Mouse (Mus musculus): ENCODE data around the gene Caskin2.

Gene Caskin2

GRCm38 (mm10) chr11:115808696-115809310 is 4.6 kb downstream of the Caskin2 start:
- ATAC-seq (ENCODE audit: insufficient number of reproducible peaks, low FRiP score, low TSS enrichment): no peak

- ATAC-seq (ENCODE audit: insufficient number of reproducible peaks, low FRiP score, low TSS enrichment): no peak
These were observed 5.5 kb downstream of the Caskin2 start for GRCm38 (mm10) chr11:115807971-115808370.

GRCm38 (mm10) chr11:115807306-115807705 is 6.1 kb downstream of the Caskin2 start:
- ATAC-seq (ENCODE audit: insufficient number of reproducible peaks, low FRiP score, low TSS enrichment): no peak

GRCm38 (mm10) chr11:115806154-115806553 is 7.3 kb downstream of the Caskin2 start:
- ATAC-seq (ENCODE audit: insufficient number of reproducible peaks, low FRiP score, low TSS enrichment): no peak

GRCm38 (mm10) chr11:115805005-115805404 is 8.4 kb downstream of the Caskin2 start:
- no peak for ATAC-seq (ENCODE audit: insufficient number of reproducible peaks, low FRiP score, low TSS enrichment)

- no peak for ATAC-seq (ENCODE audit: insufficient number of reproducible peaks, low FRiP score, low TSS enrichment)
These were observed 10.2 kb downstream of the Caskin2 start for GRCm38 (mm10) chr11:115803072-115803709.

GRCm38 (mm10) chr11:115800981-115801380 is 12.5 kb downstream of the Caskin2 start:
- ATAC-seq (ENCODE audit: insufficient number of reproducible peaks, low FRiP score, low TSS enrichment): no peak

- ATAC-seq (ENCODE audit: insufficient number of reproducible peaks, low FRiP score, low TSS enrichment): no peak
These were observed 15.8 kb downstream of the Caskin2 start for GRCm38 (mm10) chr11:115797665-115798064.

GRCm38 (mm10) chr11:115796898-115797297 is 16.5 kb downstream of the Caskin2 start:
- ATAC-seq (ENCODE audit: insufficient number of reproducible peaks, low FRiP score, low TSS enrichment): no peak

GRCm38 (mm10) chr11:115792353-115792752 is 21.1 kb downstream of the Caskin2 start:
- ATAC-seq (ENCODE audit: insufficient number of reproducible peaks, low FRiP score, low TSS enrichment): 0 out of 2 replicates have a peak, but pooled peaks have one; percentile 38

GRCm38 (mm10) chr11:115791919-115792318 is 21.5 kb downstream of the Caskin2 start:
- peak; percentile 49; the same call in 1 of the 2 replicates for ATAC-seq (ENCODE audit: insufficient number of reproducible peaks, low FRiP score, low TSS enrichment)

GRCm38 (mm10) chr11:115789787-115790186 is 23.7 kb downstream of the Caskin2 start:
- ATAC-seq (ENCODE audit: insufficient number of reproducible peaks, low FRiP score, low TSS enrichment): no peak

- ATAC-seq (ENCODE audit: insufficient number of reproducible peaks, low FRiP score, low TSS enrichment): no peak
These were observed 27.0 kb downstream of the Caskin2 start for GRCm38 (mm10) chr11:115786473-115786872.

GRCm38 (mm10) chr11:115780141-115781070 is 33.0 kb downstream of the Caskin2 start:
- no peak for ATAC-seq (ENCODE audit: insufficient number of reproducible peaks, low FRiP score, low TSS enrichment)

GRCm38 (mm10) chr11:115779038-115779571 is 34.3 kb downstream of the Caskin2 start:
- no peak for ATAC-seq (ENCODE audit: insufficient number of reproducible peaks, low FRiP score, low TSS enrichment)

GRCm38 (mm10) chr11:115777487-115778335 is 35.7 kb downstream of the Caskin2 start:
- ATAC-seq (ENCODE audit: insufficient number of reproducible peaks, low FRiP score, low TSS enrichment): no peak

- ATAC-seq (ENCODE audit: insufficient number of reproducible peaks, low FRiP score, low TSS enrichment): no peak
These were observed 36.5 kb downstream of the Caskin2 start for GRCm38 (mm10) chr11:115776954-115777353.

GRCm38 (mm10) chr11:115775821-115776665 is 37.4 kb downstream of the Caskin2 start:
- peak; percentile 26; the same call in 1 of the 2 replicates for ATAC-seq (ENCODE audit: insufficient number of reproducible peaks, low FRiP score, low TSS enrichment)

- ATAC-seq (ENCODE audit: insufficient number of reproducible peaks, low FRiP score, low TSS enrichment): no peak
These were observed 38.8 kb downstream of the Caskin2 start for GRCm38 (mm10) chr11:115774653-115775052.

All from cerebellum, adult (tissue).